Mouse (Mus musculus): Measurements from ENCODE around the gene Fam172a.
"Not testable (repeated sequence)": the region's sequence is repeated elsewhere in the genome, so short reads cannot be mapped to it uniquely, and the experiment has no call there.

Fam172a gene

DNA sequence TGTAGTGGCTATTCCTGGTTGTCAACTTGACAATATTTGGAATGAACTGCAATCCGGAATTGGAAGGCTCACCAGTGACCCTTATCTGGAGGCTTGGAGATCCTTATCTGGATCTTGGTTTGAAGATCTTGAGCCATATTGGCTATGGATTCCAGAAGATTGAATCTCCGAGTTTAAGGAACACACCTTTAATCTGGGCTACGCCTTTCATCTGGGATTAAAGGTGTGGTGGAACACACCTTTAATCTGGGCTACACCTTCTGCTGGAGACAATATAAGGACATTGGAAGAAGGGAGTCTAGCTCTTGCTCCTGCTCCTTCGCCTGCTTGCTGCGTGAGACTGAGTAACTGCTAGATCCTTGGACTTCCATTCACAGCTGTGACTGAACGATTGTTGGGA lies at the start of gene Fam172a:
Fam172a (plus strand) TSS at position 301 of the 400 bp plus-strand sequence.
- not testable (repeated sequence) for DNase-seq (ENCODE audit: low spot score)

DNA sequence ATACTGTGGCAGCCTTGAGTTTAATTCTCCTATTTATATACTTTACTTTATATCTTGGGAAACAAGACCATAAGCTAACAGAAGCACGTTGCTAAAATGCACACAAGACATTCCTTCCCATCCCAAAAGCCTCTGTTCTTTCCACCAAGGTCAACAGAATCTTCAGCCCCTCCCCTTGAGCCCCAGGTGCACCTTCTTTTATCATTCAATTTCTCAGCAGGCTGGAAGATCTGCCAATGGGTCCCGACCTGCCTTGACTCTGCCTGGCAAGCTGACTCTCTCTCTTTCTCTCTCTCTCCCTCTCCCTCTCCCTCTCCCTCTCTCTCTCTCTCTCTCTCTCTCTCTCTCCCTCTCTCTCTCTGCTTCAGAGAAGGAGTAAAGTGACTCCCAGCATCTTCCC lies 13.2 kb upstream of the Fam172a start:
- no peak for DNase-seq (ENCODE audit: low spot score)

DNA sequence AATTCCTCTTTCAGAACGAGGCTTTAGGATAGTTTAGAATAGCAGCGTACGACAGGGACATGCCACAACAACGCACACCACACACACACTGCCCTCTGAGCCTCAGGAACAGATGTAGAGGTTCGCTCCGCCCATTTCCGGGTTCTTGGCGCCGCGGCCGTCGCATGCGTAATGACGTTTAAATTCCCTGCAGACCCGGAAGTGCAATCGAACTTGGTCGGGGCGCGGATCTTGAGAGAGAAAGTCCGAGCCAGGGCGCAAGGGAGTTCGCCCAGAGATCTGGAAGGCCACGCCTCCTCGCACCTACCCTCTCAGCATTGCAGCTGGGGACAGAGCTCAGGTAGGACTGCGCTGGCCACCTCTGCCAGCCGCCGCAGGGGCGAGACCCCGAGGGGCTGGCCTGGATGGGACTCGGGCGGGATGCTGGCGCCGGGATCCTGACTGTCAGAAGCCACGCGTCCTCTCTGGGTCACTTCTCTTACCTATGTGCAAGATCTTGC lies 6.7 kb downstream of the Fam172a start:
- peak; percentile 85 for DNase-seq (ENCODE audit: low spot score)

DNA sequence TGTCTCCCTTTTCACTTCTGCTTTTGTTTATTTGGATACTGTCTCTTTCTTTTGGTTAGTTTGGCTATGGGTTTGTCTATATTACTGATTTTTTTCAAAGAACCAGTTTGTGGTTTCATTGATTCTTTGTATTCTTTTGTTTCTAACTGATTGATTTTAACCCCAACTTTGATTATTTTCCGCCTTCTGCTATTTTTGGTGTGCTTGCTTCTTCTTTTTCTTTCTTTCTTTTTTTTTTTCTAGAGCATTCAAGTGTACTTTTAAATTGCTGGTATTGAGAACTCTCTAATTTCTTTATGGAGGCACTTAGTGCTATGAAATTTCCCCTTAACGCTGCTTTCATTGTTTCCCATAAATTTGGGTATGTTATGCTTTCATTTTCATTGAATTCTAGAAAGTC lies 15.7 kb downstream of the Fam172a start:
- no peak for DNase-seq (ENCODE audit: low spot score)

DNA sequence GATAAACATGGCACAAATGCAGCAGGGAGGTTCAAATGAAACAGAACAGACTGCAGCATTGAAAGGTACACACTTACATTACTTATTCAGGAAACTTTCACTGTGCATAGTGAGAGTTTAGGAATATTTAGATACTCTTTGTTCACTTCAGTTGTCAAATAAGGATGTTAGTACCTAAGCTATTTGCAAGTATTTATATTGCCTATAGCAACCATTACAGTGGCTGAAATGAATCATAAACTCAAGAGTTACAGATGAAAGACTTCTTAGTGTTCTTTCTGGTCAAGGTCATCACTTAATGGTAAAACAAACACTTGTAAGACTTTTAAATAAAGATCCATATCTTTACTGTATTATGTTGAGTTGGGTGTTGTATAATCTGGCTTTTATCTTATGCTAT lies 41.0 kb downstream of the Fam172a start:
- DNase-seq (ENCODE audit: low spot score): no peak

DNA sequence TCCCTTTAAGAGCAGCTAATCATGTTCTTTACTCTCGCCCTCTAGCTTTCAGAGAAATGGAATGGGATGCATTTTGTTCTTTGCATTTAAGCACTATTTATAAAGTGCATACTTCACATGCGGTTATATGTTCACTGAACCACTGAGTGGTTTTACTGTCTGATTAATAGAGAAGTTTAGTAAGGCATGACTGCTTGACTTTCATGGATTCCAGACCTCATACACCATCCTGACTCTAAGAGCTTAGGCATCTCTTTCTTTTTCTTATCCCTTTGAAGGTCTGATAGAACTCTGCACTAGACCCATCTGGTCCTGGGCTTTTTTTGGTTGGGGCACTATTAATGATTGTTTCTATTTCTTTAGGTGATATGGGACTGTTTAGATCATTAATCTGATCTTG lies 75.8 kb downstream of the Fam172a start:
- DNase-seq (ENCODE audit: low spot score): no peak

DNA sequence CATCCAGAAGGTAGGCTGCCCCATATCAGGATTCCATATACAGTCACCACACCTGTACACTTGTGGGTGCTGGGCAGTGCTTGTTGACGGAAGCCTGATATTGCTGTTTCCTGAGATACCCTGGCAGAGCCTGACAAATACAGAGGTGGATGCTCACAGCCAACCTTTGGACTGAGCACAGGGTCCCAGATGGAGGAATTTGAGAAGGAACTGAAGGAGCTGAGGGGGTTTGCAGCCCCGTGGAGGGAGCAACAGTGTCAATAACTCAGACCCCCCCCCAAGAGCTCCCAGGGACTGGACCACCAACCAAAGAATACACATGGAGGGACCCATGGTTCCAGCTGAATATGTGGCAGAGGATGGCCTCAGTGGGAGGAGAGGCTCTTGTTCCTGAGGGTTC lies 105.5 kb downstream of the Fam172a start:
- DNase-seq (ENCODE audit: low spot score): not testable (repeated sequence)

DNA sequence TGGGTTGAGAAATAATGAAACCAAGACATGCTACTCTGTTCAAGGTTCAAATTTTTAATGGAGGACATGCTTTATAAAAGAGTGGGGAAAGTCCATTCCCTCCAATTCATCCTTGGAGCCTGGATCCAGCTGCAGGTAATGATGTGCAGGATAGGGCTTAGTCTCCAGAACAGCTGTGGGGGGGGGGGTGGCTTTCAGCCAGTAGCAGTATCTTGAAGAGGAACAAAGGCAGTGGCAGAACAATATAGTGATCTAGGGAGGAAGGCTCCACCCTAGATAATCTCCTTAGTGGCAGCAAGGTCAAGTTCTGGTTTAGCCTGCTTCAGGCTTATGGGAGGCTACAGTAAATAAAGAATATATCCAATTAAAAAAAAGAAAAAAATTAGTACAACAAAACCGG lies 108.6 kb downstream of the Fam172a start:
- DNase-seq (ENCODE audit: low spot score): no peak

DNA sequence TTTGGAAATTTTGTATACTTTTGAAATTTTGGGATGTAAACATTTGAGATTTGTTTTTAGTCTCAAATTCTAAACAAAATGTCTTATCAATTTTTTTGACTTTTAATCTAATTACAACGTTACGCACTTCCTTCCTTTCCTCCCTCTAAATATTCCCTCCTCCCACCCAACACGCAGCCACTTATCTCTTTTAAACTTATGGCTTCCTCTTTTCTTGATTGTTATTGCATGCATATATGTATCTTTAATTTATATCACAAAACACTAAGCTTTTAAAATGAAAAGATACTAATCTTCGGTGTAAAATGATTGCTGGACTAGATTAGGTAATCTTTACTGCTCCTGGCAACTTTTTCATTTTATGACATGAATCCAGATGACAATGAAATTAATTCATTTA lies 124.3 kb downstream of the Fam172a start:
- no peak for DNase-seq (ENCODE audit: low spot score)

DNA sequence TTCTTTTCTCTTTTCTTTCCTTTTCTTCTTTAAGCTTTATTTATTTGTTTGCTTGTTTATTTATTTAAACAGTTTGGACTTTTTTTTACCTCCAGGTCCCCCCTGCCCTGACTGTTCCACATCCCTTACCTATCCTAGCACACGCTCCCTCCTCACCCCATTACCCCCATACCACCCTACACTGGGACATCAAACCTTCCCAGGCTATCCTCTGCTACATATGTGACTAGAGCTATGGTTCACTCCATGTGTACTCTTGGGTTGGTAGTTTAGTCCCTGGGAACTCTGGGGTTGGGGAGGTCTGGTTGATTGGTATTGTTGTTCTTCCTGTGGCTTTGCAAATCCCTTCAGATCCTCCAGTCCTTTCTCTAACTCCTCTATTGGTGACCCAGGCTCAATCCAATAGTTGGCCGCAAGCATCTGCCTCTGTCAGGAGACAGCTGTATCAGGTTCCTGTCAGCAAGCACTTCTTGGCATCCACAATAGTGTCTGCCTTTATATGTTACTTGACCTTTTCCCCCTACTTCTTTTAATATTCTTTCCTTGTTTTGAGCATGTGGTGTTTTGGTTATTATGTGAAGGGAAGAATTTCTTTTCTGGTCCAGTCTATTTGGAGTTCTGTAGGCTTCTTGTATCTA lies 141.3 kb downstream of the Fam172a start:
- no peak for DNase-seq (ENCODE audit: low spot score)

DNA sequence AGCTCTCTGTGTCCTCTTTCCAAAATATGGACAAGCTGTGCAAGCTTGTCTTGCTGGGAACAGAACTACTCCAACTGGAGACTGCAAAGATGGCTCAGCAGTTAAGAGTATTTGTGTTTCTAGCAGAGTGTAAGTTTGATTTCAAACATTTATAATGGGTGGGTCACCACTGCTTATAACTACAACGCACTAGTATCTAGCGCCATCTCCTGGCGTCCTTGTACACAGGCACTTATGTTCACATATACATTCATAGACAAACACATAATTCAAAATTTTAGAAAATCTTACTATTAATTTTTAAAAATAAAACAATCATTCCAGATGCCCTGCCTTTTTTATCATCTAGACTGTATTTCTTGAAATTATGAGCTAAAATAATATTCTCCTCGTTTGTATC lies 147.0 kb downstream of the Fam172a start:
- DNase-seq (ENCODE audit: low spot score): no peak

DNA sequence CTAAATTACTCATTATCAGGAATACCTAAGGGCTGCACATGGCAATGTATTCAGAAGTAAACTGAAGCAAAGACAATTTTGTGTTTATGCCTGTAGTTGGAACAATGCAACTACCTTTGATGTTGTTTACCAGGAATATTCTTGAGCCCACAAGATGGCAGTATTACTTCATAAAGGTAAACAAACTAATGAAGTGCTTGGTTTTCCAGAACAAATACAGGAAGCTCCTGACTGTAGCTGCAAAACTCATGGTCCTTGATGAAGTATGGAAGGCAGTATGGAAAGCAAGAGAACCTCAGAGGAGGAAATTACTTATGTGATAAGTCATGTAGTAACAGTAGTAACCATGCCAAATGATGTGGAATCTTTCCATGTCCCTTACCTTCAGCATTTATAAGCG lies 163.0 kb downstream of the Fam172a start:
- no peak for DNase-seq (ENCODE audit: low spot score)

DNA sequence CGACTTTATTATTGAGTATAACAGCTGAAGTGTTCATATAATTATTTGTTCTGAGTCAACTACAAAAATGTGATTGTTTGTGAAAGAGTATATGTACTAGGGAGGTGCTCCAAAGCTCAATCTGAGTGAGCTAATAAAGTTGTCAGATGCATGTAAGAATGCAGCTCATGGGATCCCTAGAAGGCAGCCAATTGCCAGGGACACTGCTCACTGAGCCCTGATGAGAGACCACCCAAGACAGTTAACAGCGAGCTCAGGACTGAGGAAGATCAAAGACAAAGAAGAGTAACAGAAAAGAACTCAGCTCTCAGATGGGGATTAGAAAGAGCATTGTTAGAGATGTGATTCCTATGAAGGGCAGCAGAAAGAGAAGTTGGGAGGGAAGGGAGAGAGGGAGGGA lies 166.5 kb downstream of the Fam172a start:
- no peak for DNase-seq (ENCODE audit: low spot score)

DNA sequence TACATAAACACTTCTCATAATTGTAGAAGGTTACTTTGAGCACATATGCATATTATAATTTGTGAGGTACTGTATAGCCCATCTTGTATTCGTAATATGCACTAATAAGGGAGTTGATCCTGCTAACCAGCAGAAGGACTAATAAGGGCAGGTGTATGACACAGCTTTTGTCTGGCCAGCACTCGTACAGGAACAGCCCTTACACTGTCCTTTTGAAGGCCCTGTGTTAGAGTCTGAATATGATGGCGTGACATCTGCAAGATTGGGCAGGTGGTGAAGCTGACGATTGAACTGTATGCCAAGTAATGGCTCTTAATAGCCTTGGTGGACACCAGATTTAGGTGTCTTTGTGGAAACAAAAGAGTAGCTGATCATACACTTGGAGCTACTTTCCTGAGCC lies 176.3 kb downstream of the Fam172a start:
- DNase-seq (ENCODE audit: low spot score): no peak

DNA sequence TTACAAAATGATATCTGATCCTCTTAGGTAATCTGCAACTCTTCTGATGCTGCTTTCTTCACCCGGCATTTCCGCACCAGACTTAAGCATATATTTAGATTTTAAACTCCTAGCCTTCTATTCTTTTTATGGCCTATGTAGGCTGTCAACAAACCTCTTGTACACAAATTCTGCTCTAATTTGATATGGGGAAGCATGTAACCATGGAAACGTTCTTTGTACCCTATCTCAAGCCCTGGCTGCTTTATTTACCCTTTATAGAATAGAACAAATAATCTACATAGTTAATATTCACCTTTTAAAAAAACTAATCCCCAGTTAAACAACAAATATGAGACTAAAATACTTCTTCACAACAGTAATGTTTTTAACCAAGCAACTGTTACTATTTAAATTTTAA lies 176.7 kb downstream of the Fam172a start:
- DNase-seq (ENCODE audit: low spot score): no peak

DNA sequence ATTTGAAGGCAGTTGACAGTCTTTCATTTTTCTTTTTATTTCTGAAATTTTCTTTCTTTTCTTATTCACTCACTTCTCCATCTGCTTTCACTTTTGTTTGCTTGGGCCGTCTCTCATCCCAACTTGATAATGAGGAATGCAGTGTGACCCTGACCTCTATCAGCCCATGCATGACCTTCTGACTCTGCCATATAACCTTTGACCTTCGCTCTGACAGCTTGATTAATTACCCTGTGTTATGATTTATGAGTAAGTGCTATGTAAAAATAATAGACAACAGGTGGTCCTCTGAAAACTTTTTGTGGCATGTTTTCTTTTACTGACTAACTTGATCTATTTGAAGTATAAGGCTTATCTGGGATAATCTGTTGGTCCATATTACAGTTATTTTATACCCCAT lies 195.8 kb downstream of the Fam172a start:
- no peak for DNase-seq (ENCODE audit: low spot score)

DNA sequence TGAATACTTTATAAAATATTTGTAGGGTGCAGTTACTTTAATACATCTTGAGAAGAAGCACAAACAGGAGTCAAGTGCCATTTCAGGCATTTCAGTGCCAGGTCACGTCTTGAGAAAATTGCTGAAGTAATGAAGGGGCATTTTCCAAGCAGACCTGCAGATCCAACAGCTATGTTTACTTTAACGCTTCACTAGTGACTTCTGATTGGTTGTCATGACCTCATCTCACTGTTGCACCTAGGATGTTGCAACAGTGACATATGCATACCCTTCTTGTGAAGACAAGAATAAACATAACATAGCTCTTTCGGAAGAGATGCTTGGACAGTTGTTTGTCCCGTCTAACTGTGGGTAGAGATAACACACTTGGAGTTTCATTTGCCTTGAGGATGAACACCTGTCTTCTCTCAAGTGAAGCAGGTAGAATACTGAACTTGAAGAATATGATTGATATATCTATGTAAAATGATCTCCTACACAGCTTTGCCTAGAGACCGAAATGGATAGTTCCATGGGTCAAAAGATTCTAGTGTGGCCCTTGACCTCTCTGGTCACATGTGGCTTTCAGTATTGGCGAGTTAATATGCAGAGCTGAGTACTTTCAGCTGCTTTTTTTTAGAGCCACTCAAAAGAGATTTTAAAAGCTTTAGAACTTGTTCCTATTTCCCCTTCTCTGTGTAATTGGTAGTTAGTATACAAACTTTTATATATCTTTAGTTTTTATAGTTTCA lies 196.4 kb downstream of the Fam172a start:
- no peak for DNase-seq (ENCODE audit: low spot score)

DNA sequence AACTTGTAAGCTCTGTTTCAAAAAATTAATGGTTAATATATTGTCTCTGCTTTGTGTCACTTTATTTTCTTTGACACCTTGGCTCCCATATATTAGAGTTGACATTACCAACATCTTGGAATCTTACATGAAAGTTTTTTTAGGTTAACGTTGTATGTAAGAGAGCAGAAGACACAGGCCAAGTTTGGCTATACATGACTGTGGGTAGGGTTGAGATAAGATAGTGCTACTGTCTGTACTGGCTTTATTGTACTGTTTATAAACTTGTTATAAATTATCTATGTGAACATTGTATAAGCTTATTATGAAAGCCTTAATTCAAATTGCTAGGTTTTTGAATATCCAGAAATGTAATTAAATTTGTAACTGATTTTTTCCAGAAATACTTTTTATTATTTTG lies 197.9 kb downstream of the Fam172a start:
- DNase-seq (ENCODE audit: low spot score): no peak

DNA sequence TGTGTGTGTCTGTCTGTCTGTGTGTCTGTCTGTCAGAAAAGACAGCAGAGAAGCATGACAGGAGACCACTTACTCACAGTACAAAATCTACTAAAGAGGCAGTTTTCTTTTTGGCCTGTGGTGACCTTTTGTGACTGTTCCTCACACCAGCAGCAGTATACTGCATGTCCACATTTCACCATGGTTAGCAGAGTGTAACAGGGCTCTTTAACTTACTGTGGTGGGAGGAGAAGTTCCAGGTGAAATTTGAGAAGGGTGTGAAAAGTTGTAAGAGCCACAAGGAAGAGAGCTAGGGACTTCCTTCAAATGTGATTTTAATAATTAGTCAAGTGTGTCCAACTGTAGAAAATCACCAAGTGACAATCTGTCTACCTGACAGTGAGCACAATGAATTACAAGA lies 199.0 kb downstream of the Fam172a start:
- DNase-seq (ENCODE audit: low spot score): no peak

DNA sequence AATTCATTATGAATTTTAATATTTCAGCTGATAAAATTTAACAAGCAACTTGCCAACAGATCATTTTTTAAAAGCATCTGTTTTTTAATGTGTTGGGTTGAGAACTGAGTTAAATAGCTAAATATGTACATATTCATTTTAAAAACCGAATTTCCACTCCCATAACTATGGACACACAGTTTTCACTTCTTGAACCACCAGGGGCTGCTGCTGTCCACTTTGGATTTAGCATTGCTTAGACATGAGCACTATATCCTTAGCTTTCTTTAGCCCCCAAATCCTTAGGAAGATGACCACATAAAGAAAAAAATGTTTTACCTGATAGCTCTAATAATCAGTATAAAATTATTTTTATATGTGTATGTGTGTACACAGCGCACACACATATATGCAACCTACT lies 207.4 kb downstream of the Fam172a start:
- no peak for DNase-seq (ENCODE audit: low spot score)

DNA sequence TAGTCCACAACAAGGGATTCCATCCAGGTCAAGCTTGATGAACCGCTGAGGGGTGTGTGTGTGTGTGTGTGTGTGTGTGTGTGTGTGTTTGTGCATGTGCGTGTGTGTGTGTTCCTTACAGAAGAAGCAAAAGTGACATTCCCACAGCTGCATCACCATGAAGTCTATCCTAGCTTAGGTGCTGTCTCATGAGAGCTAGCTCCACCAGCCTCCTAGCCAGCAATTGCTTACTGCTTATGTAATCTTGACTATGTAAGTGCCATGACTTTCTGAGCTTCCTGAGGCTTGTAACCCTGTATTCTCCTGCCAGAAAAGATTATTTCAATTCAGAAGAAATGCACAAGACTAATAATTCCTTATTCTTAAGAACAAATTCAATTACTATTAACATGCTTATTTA lies 221.0 kb downstream of the Fam172a start:
- no peak for DNase-seq (ENCODE audit: low spot score)

DNA sequence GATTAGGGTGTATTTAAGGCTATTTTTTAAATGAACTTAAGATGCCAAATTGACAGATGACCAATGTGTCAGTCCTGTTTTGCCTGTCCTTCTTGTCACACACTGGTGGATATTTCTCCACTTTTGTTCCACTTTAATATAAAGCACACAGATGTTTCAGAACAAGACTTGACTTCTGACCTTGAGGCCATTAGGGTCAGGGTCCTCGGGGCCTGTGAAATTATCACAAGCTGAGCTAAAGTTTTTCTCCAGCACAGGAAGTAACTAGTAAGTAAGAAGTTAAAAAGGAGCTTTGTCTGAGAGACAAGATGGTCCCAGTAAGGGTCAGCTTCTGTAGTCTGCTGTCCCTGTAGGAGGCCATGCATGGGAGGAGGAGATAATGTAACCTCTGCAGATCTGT lies 255.8 kb downstream of the Fam172a start:
- DNase-seq (ENCODE audit: low spot score): no peak

DNA sequence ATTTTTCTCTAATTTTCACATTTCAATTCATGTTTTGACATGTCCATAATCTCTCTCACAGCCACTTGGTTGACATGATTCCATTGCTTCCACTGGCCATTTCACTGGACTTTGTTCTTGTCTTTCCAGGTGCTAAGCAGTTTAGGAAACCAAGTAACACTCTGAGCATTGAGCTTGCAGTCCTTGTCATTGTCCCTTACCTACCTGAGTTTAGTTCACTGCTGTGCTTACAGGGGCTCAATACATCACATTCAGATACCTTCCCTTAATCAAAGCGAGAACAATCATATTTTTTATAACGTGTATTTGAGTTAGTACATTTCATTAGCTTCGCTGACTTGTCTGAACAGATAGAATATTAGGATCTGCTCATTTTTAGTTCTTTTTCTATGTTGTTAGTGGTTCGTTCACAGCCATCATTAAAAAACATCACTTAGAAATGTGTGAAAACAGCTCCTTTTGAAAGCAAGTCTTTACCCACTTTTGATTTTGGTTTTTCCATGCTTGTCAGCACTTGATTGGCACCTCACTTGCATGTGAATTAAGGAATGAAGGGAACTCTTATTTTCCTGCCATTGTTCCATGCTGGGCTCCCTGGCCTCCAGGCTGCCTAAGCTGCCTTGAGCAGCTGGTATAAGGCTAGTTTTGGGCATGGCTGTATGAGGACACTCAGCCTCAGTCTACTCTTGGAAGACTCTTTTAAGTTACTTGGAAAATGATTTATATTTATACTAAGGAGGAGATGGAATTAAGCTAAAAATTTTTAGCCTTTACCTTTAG lies 257.9 kb downstream of the Fam172a start:
- DNase-seq (ENCODE audit: low spot score): no peak
